Mouse (Mus musculus) retina, adult 2 months (tissue): ENCODE measurements around the gene Eno1.
A peak's percentile ranks its signal among the peaks of the same experiment; 100 is the strongest.

Experiments used
- DNase-seq: peaks from one replicate; pipeline ENCODE4 v3.0.0-alpha.2; 2012; ENCODE audit warnings: low read depth, low spot score

The Eno1 gene

DNA sequence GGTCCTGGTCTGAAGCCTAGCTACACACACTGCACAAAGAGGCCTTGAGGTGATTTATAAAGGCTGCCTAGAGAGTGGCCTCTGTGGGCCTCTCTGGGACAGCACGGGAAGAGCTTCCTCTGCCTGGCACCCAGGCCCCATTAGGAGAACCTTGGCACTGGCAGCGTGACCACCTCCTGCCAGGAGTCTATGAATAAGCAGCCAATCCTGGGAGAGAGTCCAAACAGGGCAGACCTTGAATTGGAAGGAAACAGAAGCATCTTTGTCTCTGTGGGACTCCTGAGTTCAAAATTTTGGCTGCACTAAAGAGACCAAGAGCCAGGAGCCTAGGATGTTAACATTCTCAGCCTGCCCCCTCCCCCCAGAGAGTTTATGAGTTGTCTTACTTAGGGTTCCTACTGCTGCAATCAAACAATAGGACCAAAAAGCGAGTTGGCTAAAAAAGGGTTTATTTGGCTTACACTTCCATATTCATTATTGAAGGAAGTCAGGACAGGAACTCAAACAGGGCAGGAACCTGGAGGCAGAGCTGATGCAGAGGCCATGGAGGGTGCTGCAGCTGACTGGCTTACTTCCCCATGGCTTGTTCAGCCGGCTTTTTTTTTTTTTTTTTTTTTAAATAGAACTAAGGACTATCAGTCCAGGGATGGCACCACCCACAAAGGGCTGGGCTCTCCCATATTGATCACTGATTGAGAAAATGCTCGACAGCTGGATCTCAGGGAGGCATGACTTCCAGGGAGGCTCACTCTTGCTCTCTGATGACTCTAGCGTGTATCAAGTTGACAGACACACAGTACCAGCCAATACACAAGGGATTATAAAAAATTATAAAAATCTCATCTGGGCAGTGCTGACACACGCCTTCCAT lies 9.5 kb upstream of the Eno1 start:
- no peak for DNase-seq

DNA sequence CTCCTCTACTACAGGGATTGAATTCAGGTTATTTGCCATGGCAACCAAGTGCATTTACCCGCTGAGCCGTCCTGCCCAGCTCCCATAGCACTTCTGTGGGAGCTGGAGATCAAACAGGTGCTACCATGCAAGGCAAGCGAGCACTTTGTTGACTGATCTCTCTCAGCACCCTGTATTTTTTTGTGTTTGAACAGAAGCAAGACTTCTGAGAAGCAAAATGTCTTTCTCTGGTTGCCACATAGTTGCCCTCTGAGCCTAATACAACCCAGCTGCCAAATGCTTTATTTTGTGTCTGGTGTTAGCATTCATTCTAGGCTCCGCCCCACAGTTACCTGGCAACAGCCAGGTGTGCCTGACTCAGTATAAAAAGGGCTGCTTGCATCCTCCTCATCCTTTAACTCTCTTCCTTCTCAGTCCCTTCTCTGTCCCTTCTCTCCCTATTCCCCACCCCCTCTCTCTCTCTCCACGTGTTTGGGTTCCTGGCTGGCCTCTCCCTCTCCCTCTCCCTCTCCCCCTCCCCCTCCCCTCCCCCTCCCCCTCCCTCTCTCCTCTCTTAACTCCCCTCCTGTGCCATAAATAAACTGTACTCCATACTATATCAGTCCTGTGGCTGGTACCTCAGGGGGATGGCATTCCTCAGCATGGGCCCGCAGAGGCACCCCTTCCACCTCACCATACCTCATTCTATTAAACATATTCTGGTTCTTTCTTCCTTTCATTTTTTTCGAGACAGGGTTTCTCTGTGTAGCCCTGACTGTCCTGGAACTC lies 7.8 kb upstream of the Eno1 start:
- DNase-seq = no peak

DNA sequence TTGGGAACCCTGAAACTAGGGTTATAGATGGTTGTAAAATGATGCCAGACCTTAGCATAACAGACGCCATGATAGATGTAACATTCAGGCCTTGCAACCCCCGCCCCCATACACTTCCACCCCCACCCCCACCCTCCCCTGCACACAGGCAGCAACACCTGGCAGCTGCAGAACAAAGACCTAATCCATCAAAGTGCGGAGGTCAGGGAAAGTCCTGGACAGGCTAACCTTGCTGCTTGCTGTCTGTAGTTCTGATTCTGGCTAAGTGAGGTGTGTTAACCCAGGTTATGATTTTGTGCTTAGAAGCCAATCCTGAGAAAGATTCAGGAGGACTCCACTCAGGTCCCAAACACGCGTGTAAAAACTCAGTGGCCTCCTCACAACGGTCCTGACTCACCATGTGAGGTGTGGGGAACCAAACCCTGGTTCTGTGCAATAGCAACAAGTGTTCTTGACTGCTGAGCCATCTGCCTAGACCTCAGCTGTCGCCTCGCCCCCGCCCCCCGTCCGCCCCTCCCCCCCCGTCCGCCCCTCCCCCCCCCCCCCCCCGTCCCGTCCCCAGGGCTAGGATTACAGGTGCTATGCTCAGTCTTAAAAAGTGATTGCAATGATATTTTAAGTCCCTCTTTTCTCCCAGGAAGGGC lies 6.7 kb upstream of the Eno1 start:
- DNase-seq = no peak

DNA sequence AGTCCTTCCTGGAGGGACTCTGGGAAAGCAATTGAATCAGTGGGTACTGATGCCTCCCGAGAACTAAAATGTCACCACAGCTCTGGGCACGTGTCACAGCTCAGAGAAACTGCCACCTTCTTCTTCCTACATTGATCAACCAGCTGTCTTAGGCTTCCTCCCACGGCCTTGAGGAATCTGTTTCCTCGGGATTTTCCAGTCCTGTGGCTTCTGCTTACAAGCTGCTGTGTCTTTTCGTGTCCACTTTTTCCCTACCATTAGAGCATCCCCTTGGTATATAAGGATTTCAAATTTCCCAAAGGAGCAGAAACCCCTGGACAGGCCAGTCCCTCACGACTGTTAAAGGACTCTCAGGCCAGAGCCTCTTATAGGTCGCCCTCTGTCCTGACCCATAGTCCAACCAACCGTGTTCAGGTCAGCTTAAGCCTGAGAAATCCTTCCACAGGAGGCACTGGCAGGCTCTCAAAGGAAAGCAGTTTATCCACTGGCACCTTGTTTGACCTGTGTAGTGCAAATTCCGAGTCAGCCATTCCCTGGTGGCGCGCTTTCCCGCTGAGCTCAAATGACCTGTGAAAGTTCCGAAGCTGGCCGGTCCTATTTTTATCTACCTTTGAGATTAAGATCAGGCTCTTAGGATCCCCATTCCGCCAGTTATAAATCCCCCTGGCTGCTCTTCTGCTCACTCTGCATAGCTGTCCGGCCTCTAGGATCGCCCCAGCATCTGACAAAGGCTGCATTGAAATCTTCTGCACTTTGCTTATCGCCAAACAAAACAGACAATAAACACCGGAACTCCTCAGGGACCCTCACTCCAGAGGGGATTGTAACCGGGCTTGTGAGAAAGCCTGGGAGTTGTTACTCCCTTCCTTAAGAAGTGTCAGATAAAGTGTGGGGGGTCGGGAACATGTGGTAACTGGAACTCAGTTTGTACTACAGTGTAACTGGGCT lies 5.8 kb upstream of the Eno1 start:
- peak; percentile 83 for DNase-seq

DNA sequence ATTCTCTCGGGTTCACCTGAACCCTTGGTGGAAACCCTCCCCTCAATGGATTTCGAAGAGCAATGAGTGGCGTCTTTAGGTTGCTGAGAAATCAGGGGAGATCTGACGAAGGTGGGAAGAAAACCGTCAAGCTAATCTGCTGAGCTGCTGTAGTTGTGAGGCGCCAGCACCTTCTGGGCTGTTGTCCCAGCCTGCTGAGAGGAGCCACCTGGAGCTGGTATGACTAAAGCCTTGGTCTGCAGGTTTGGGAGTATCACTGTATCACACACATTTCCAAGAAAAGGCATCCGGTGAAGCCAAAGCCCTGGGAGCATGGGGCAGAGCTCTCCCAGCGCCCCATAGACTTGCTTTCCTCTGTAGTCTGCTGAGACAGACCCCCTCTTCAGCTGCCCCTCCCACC lies 4.7 kb upstream of the Eno1 start:
- no peak for DNase-seq

DNA sequence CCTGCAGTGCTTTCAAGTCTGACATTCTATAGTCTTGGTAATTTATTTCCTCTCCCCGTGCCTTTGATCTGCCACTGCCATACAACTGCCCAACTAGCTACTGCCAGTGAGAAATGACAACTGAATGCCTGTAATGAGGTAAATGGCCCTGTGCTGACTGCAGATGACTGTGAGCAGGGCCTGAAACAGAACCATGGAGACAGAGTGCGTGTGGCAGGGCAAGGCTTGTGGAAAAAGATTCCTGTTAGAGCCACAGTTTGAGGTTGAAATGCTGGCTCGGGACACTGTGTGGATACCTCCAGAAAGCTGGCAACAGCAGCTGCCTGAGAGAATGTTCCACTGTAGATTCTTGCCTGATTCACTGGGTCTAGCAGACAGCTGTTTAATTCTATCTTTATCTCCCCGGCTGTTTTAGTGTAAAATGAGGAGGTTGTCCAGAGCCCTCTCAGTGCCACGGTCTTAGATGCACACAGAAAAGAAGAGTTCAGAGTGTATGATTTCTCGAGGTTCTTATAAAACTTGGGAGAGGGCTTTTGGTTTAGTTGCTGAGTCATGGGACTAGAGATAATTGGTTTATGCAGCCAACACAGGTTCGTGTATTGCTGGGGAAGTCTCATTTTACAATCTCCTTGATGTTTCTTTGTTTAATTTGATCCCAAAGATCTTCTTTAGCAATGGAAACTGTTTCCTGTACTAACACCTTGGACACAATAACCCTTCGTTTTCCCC lies 1.8 kb upstream of the Eno1 start:
- no peak for DNase-seq

DNA sequence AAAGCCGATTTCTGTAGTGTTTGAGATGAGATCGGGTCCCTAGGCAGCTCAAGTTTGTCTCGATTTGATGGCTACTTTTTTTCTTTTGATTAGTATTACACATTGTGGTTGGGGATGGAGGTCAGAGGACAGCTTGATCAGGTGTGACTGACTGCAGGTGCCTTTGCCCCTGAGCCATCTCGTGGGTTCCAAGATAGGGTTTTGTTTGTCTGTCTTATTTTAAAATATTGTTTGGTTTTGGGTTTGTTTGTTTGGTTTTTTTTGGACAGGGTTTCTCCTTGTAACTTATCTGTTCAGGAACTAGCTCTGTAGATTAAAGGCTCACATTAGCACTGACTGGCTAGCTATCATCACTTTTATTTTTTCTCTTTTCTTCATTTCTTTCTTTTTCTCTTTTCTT lies 936 bp upstream of the Eno1 start:
- no peak for DNase-seq

DNA sequence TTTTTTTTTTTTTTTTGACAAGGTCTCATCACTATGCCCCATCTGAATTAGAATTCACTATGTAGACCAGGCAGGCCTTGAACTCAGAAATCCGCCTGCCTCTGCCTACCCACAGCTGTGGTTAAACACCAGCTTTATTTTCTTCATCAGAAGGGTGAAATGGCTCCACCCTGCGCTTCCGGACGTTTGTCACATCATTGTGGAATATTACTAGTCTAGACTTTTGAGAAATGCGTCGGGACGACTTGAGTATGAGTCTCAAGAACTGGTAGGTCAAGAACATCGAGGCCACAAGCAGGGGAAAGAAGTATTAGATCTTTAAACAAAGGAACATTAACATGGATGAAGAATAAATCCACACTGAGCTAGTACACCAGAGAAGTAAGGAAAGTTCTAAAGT lies 490 bp upstream of the Eno1 start:
- no peak for DNase-seq

DNA sequence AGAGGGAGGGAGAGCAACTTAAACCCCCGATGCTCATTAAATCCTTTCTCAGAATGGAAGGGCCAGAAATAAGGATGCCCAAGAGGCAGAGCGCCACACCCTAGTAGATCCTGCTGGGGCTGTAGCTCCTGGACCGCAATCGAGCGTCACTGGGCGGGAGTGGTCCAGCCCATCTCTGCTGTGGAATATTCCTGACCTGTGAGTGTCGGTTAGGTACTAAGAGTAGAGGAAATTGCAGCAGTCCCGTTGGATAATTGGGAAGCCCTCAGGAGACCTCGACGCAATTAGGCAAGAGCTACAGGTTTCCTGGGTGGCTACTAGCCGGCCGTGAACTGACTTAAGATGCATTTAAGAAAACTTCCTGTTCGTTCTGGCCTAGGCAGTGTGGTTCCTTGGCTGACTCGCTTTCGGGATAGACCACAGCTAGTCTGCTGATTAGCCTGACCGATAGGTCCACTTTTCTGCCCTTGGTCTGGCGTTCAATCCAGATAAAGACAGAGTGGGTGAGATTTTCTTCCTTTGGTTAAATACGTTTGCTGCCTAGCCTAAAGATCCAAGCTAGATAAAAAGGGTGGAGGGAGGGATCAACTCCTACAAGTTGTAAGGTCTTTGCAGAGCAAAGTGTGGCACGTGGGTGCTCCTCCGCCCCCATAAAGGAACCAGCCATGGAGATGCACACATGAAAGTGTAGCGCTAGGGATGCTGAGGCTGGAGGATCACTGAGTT lies 1.3 kb downstream of the Eno1 start:
- DNase-seq = no peak

DNA sequence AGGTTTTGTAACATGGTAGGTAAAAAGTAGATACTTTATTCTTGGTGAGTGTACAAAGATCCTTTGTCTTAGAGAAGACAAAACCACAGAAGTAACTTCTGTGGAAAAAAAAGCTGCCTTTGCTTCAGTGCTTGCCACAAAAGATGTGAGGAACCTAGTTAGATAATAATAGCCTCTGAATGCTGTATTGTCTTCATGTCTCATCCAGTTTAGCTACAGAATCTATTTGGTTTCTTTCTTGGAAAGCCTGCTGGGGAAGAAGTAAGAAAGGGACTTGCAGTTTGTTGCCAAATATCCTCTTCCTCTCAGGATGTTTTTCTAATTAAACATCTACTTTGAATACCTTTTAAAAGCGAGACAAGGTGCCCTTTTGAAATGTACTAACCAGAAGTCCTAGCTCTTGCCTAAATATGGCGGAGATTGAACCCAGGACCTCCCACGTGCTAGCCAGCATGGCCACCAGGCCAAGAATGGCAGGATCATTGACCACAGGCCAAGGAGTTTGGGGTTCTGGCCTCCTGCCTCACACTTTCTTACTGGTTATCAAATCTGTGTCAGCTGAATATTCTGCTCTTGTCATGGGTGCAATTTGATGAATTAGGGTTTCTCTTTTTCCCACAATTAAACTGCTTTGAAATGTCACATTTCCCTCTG lies 2.0 kb downstream of the Eno1 start:
- DNase-seq = no peak

DNA sequence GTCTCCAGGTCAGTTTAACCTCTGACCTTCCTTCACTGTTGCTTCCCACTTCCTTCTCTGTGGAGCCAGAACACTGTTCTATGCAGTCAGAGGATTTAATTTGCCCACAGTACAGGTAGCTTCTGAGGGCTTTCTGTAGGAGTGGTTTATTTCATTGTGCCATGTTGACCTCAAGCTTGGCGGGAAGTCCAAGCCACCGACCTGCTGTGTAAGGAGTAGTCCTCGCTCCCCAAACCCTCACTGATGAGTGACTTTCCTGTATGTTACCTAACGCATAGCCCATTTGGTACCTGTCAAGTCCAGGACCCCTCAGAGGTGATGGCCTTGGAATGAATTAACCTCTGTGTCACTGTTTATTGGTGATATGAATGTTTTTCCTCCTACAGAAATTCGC lies 2.6 kb downstream of the Eno1 start:
- no peak for DNase-seq

DNA sequence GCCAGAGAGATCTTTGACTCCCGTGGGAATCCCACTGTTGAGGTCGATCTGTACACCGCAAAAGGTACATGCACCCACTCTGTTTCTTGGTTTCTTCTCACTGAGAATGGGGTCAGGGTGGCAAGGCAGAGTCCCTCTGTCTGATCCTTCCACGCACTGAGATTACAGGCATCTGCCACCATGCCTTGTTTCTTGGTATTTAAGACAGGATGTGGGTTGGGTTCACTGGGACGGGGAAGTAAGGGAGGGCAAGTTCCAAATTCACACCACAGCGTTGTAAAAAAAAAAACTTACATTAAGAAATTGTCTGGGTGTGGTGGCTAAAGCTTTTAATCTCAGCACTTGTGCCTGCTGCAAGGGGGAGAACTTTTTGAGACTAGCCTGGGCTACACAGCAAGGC lies 3.0 kb downstream of the Eno1 start:
- no peak for DNase-seq

DNA sequence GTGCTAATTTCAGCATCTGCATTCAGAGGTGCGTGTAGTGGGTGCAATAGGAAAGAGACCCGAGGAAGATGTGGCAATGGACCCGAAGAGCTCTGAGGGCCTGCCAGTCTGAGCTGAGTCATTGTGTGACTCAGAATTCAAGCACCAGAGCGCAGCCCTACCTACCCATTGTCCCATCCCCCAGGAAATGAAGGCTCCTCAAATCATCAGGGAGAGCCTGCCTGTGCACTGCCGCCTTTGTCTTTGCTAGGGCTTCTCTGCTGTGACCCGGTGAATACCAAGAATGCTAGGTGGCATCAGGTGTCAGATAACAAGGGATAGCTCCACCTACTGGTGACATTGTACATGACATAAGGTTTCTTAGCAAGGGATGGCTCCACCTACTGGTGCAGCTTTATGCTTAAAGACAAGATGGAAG lies 3.4 kb downstream of the Eno1 start:
- DNase-seq = peak; percentile 93

DNA sequence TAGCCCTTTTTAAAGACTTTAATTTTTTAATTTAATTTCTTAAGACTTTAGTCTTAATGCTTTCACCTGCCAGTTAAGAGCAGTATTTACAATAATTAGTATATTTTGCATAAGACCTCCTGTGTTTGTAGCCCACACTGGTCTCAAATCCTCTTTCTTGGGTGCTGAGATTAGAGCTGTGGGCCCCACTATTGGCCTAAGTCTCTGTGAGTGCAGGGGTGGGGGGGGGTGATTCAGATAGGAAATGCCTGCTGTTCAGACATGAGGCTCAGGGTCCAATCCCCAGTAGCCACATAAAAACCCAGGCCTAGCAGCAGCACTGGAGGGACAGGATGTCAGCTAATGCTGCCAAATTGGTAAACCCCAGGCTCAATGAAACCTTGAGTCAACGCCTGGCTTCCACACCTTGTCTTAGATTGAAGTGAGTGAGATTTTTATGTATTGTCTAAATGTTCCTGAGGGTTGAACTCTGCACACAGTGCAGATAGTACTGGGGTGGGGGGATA lies 3.9 kb downstream of the Eno1 start:
- no peak for DNase-seq

DNA sequence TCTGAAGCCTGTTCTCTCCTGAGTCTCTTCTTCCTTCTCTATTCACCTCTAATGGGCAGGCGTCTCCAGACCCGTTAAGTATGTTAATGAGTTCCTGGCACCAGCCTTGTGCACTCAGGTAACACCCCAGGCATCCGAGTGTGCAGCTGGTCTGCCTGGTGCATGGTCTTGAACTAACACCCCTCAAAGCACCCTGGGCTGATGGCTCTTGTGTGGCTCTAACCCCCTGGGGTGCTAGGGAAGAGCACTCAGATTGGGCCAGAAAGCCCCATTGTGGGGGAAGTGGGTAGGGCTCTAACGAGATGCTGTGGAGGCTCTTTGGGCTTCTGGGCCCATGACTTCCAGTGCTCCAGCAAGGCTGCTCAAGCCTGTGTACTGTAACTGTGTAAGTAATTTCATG lies 5.2 kb downstream of the Eno1 start:
- no peak for DNase-seq

DNA sequence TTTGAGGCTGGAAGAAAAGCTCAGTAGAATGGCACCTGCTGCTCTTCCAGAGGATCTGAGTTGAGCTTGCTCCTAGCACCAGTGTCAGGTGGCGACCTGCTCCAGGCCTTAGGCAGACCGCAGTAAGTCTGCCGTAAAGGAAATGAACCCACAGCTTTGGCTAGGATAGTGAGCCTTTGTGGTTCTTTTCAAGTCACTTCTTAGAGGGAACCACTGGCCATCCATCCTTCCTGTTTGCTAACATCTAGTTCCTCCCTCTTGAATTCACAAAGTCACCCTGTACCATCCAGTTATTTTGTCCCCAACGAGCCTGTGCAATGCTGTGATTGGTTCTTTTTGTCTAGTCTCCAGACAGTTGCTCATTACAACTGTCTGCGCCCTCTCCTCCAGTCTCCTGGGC lies 6.2 kb downstream of the Eno1 start:
- DNase-seq = no peak

DNA sequence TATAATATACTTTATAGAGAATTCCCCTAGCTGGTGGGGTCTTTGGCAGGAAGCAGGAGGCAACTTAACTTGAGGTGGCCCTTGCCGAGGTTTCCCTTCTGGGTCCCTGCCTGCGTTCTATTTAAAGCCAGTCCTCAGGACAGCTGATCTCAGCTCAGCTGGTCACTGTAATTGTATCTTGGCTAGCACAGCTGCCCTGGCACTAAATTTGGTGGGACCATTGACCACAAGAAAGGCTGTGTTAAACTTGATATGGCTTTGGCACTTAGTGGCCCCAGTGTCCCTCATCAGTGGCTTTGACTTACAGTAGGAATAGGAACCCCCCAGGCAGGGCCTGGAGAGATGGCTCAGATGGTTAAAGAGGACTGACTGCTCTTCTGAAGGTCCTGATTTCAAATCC lies 9.4 kb downstream of the Eno1 start:
- no peak for DNase-seq

DNA sequence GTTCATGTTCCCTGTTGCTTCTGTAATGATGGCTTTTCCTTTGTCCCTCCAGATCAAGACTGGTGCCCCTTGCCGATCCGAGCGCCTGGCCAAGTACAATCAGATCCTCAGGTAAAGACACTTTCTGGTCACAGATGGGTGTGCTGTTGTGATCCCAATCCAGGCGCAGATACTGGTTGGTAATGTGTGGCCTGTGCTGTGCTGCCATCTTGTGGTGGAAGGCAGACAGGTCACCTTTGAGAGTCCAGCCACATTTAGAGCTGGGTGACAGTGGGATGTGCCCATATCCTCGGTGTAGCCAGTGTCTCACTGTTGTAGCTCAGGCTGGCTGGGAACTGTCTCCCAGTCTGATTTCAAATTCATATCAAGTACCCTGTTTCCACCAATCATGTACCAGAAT lies 11.5 kb downstream of the Eno1 start:
- peak; percentile 64 for DNase-seq

DNA sequence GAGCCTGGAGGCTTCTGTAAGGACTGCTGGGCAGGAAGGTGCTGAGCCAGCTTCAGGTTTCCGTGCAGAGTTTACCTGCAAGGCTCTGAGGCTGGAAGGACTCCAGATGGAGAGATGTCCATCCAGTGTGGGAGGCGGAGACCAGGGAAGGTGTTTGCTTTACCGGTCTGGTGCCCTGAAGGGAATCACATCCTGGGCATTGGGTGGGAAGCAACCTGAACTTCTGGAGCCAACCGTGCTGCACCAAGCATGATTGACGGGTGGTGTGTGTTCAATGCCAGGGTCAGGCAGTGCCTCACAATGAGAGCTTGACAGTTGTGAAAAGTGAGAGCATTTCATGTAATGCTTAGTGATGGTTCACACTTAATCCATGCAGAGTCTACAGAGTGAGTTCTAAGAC lies 12.4 kb downstream of the Eno1 start:
- no peak for DNase-seq
